Mouse (Mus musculus) CH12.LX (cell line): ENCODE measurements around the gene Gh.
A peak's percentile ranks its signal among the peaks of the same experiment; 100 is the strongest.

Experiments used
- CTCF ChIP-seq, 2 experiments: IDR thresholded peaks in 1 of 2; conservative IDR thresholded peaks in 1 of 2; 2 replicates each; pipeline ENCODE4 v1.5.1; 2011 to 2012; ENCODE audit warnings: low read depth in 2 of 2, low read length in 2 of 2, improper control_type of control experiment in 1 of 2, inconsistent platforms in 1 of 2, mild to moderate bottlenecking in 1 of 2, moderate library complexity in 1 of 2
- EP300 ChIP-seq: IDR thresholded peaks from 2 replicates; pipeline ENCODE4 v1.6.1; 2011; ENCODE audit warnings: low read length, improper control_type of control experiment
- MEF2A ChIP-seq: IDR thresholded peaks from 2 replicates; pipeline ENCODE4 v1.6.1; 2014; ENCODE audit warnings: low read depth, mild to moderate bottlenecking, inconsistent platforms, low read length, improper control_type of control experiment, borderline replicate concordance
- MXI1 ChIP-seq: IDR thresholded peaks from 2 replicates; pipeline ENCODE4 v1.6.1; 2011; ENCODE audit warnings: mild to moderate bottlenecking, low read depth, low read length, improper control_type of control experiment
- NELFE ChIP-seq: IDR thresholded peaks from 2 replicates; pipeline ENCODE4 v1.6.1; 2011; ENCODE audit warnings: low read depth, low read length, improper control_type of control experiment
- POLR2A ChIP-seq: IDR thresholded peaks from 2 replicates; pipeline ENCODE4 v1.6.1; 2011; ENCODE audit warnings: low read depth, mild to moderate bottlenecking, improper control_type of control experiment, low read length
- ZC3H11A ChIP-seq: IDR thresholded peaks from 2 replicates; pipeline ENCODE4 v1.6.1; 2012; ENCODE audit warnings: low read depth, mild to moderate bottlenecking, inconsistent platforms, low read length, improper control_type of control experiment

- TF ChIP-seq CTCF (conservative IDR thresholded peaks at IDR 0.05 in 1 of 2, IDR thresholded peaks at IDR 0.05 in 1 of 2; ENCODE audit: low read depth in 2 of 2, low read length in 2 of 2) (peak in 1 of 2 experiments; percentile 57; a peak in 2 of 4 replicates), EP300 (no peak), NELFE (peak; percentile 84), MXI1 (peak; percentile 100), ZC3H11A (no peak), MEF2A (0 out of 2 replicates have a peak, but pooled peaks have one; percentile 24), POLR2A (peak; percentile 96)
Observed at GRCm38 (mm10) chr11:106255685-106256451, 45.8 kb downstream of the Gh start, which contains the start of the genes Ftsj3 and Psmc5.
